Mouse (Mus musculus): ENCODE measurements at regions not wholly inside any gene's neighbourhood (a gene's known extent, or its start where the extent isn't known, plus 50 kb on each side); places are given as distances from the start of the nearest gene placed in this dataset.

DNA sequence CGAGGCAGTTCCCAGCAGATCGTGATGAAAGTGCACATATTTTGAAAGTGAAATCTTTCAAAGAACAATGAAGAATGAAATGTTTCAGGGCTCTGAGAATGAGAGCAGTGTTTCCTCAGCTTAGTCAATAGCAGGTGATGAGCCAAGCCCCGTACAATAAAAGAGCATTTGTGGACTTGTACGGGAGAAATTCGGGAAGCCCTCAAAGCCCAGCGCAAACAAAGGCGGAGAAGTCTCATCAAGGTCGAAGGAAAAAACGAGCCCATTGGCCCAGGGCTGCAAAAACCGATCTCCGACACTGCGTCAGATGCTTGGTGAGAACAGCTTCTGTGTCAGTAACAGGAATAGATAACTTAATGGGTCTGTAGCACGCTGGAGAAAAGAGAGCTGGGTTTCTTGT lies 261.5 kb downstream of the 4933412E24Rik start:
- TF ChIP-seq EP300 (IDR thresholded peaks at IDR 0.05) (no peak), CTCF (IDR thresholded peaks at IDR 0.05) (no peak)
